Mouse (Mus musculus): ENCODE results near the gene Ccdc39. TPM values are rescaled to one million over a fixed set of nuclear protein-coding genes. Genes with fewer than 3 reads are reported as not detected.

Ccdc39 gene
- polyA plus RNA-seq, 1 experiment from 2014 or later, result 0.44 TPM

DNA sequence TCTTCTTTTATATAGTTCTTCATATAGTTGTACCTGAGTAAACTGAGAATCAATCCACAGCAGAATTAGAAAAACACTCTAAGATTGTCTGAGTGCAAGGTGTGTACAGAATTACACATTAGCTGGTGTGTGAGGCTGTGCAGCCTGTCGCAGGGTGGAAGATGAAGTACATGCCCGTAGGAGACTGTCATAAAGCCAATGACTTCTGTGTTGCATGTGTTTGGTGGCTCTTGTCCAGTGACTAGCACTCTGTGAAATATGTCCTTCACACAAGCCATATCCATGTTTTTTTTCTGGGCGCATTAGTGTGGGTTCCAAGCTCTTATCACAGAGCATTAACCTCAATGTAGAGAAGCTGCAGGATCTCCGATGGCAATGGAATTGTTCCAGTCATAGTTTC, 6.7 kb upstream of the Ccdc39 start:
- Histone ChIP-seq H3K27ac (no peak overlapping the region), H3K9me3 (replicated peaks) (no peaks in the 10 kb centered on the region), H3K9ac (no peak overlapping the region), H3K4me2 (no peak overlapping the region), H3K36me3 (no peaks in the 10 kb centered on the region), H3K4me3 (no peak overlapping the region), H3K27me3 (replicated peaks) (no peaks in the 10 kb centered on the region), H3K4me1 (no peaks in the 10 kb centered on the region)
- ATAC-seq, result no peak
- 68% methylated on average over 4 of the region's 4 CpGs for WGBS (ENCODE audit: insufficient replicate concordance)

DNA sequence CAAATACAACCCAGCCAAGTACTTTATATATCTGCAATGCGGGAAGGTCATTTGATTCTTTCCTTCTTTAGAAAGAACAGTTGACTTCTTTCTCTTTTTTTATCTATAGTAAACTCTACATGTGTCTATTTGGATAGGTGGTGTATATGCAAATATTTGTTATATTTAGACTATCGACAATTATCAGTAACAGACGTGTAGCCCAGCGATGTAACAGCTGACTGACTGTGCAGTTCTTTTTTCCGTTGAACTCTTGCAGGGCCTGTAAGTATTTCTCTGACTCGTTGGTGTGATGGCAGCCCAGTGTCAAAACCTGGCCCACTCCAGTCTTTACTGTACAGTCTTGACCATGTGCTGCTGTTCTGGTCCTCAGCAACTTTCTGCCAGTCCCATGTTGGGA, 2.5 kb upstream of the Ccdc39 start:
- H3K4me3 ChIP-seq, result no peak overlapping the region
- H3K9me3 ChIP-seq (replicated peaks), result no peaks in the 10 kb centered on the region
- no peak overlapping the region for H3K4me2 ChIP-seq
- 0 out of 2 replicates have a peak, but pooled peaks cover 7% of the 10 kb centered on the region for H3K4me1 ChIP-seq
- ATAC-seq, result no peak
- H3K9ac ChIP-seq, result no peak overlapping the region
- H3K36me3 ChIP-seq, result no peaks in the 10 kb centered on the region
- no peak overlapping the region for H3K27ac ChIP-seq
- 65% methylated on average over 6 of the region's 6 CpGs for WGBS (ENCODE audit: insufficient replicate concordance)
- no peaks in the 10 kb centered on the region for H3K27me3 ChIP-seq (replicated peaks)

DNA sequence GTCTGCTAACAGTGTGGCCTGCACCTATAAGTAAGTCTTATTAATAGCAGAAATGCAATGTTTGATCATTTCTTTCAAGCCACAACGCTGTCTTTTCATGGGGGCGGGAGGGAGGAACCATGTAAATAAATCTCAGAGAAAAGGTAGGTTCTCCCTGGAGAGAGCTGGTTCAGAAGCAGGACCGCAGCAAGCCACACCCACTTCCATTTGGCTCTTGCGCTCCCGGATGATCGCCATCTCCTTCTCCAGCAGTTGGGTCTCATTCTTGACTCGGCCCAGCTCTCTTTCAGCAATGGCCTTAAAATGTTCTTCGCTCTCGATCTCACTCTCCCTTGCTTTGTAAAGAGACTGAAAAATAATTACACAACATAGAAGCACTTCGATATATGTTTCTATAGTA, 5.2 kb downstream of the Ccdc39 start:
- H3K4me1 ChIP-seq, result 0 out of 2 replicates have a peak, but pooled peaks cover 1% of the 10 kb centered on the region
- H3K4me2 ChIP-seq, result peak overlapping the region; percentile 29
- peak overlapping the region; percentile 1; the same call in 1 of the 2 replicates for H3K4me3 ChIP-seq
- no peaks in the 10 kb centered on the region for H3K36me3 ChIP-seq
- no peaks in the 10 kb centered on the region for H3K9me3 ChIP-seq (replicated peaks)
- no peak overlapping the region for H3K9ac ChIP-seq
- 36% methylated on average over 10 of the region's 10 CpGs for WGBS (ENCODE audit: insufficient replicate concordance)
- no peaks in the 10 kb centered on the region for H3K27me3 ChIP-seq (replicated peaks)
- no peak for ATAC-seq
- no peak overlapping the region for H3K27ac ChIP-seq

DNA sequence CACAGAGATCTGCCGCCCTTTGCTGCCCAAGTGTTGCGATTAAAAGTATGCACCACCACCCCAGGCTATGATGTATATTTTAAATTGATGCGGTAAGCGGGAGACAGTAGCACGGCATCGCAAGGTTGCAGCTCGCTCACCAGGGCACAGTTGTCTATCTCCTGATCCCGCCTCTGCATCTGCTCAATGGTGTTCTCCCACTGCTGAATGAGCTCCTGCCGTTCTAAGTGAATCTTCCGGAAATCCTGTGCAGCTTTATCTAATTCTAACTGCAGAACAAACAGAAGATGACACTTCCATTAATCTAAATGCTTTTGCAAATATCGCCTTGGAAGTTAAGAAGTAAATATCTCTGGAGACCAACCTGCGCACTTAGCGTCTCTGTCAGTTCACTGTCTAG, 7.5 kb downstream of the Ccdc39 start:
- Histone ChIP-seq H3K4me1 (no peaks in the 10 kb centered on the region), H3K9me3 (replicated peaks) (no peaks in the 10 kb centered on the region), H3K4me2 (no peak overlapping the region), H3K27me3 (replicated peaks) (no peaks in the 10 kb centered on the region), H3K4me3 (no peak overlapping the region), H3K36me3 (no peaks in the 10 kb centered on the region), H3K9ac (no peak overlapping the region), H3K27ac (no peak overlapping the region)
- WGBS (ENCODE audit: insufficient replicate concordance), result 79% methylated on average over 13 of the region's 13 CpGs
- ATAC-seq, result no peak

DNA sequence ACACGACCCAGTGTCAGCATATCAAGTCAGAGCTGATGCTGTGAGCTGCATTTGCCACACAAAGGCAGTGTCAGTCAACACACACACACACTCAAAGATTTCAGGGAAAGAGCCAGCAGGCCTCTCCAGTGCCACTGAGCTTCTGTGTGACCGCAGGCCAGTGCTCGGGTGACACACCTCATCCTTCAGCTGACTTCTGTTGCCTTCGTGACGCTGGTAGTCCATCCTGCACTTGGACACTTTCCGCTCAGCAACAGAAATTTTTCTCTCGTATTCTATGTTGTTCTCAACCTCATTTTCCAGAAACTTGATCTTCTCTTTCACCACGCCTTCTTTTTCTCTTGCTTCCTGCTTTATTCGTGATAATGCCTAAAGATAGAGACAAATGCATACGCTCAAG, 11.8 kb downstream of the Ccdc39 start:
- WGBS (ENCODE audit: insufficient replicate concordance), result 72% methylated on average over 10 of the region's 10 CpGs
- H3K9ac ChIP-seq, result no peak overlapping the region
- no peaks in the 10 kb centered on the region for H3K9me3 ChIP-seq (replicated peaks)
- no peaks in the 10 kb centered on the region for H3K27me3 ChIP-seq (replicated peaks)
- H3K4me3 ChIP-seq, result no peak overlapping the region
- H3K36me3 ChIP-seq, result no peaks in the 10 kb centered on the region
- no peak overlapping the region for H3K27ac ChIP-seq
- no peaks in the 10 kb centered on the region for H3K4me1 ChIP-seq
- H3K4me2 ChIP-seq, result no peak overlapping the region
- ATAC-seq, result no peak

DNA sequence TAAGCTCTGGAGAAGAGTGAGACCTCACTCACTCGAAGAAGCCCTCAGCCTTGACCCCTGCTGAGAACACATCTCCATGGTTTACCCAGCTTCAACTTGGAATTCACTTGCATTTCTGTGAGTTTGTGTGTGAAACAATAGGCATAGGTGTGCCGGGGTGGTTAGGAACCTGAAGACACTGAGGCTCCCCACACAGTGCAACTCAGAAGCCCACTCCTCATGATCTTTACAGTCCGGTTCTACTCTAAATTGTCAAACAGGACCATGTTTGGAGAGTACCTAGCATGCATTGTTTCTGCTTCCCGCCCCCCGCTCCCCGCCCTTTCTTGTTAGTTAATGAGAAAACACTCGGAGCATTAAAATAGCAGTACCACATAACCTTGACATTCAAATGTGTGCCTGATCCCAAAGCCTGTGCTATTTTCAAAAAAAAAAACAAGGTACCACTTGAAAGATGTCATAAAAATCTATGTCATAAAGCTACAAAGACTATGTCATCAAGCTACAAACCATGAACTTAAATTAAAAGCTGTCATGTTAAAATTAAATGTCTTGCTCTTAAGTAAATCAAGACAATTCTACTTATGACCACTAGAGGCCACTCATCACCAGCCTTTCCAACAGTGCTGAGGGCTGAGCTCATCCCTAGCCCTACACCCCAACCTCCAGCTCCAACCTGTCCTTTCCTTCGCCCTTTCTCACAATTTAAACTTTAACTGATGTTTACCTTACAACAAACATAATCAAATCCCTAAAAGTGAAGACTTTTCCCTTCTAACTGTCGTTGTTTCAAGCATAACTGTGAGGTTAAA, 19.8 kb downstream of the Ccdc39 start:
- no peak overlapping the region for H3K4me3 ChIP-seq
- no peaks in the 10 kb centered on the region for H3K4me1 ChIP-seq
- 41% methylated on average over 9 of the region's 9 CpGs for WGBS (ENCODE audit: insufficient replicate concordance)
- H3K36me3 ChIP-seq, result no peaks in the 10 kb centered on the region
- no peaks in the 10 kb centered on the region for H3K9me3 ChIP-seq (replicated peaks)
- no peaks in the 10 kb centered on the region for H3K27me3 ChIP-seq (replicated peaks)
- no peak overlapping the region for H3K27ac ChIP-seq
- no peak overlapping the region for H3K9ac ChIP-seq
- H3K4me2 ChIP-seq, result no peak overlapping the region
- no peak for ATAC-seq

DNA sequence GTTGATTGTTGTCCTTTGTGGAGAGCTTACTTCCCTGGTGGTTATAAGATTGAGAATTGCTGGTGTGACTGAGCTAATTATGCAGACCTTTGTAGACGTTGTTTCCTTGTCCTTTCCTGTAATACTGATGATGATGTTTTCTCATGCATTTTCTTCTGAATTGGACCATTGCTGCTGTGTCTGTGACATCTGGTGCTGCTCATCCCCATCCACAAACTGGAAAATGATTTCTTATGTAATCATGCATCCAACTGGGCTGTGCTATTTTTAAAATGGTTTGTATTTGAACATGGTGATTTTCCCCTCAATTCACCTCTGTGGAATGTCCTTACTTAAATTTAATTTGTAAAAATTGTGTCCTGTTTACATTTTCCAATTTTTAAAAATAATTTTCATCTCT, 37.0 kb downstream of the Ccdc39 start:
- Histone ChIP-seq H3K27ac (no peak overlapping the region), H3K4me2 (no peak overlapping the region), H3K4me1 (peaks cover 2% of the 10 kb centered on the region; the same call in 1 of the 2 replicates), H3K36me3 (peaks cover 73% of the 10 kb centered on the region), H3K9me3 (replicated peaks) (no peaks in the 10 kb centered on the region), H3K4me3 (no peak overlapping the region), H3K27me3 (replicated peaks) (no peaks in the 10 kb centered on the region), H3K9ac (no peak overlapping the region)
- ATAC-seq, result no peak
- 76% methylated on average over 1 of the region's 1 CpGs for WGBS (ENCODE audit: insufficient replicate concordance)

DNA sequence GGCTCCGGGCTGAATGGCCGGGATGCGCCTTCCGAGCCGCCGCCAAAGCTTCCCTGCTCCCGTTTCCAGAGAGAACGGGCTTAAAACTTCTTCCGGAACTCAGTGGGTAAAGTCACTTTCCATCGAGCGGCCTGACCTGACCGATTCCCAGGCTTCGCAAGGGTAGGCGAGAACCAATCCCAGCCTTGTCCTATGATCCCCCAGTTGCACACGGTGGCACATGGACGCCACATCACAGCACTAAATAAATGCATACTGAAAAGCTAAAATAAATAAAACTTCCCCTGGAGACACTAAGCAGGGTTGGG, 43.6 kb downstream of the Ccdc39 start:
- WGBS (ENCODE audit: insufficient replicate concordance), result 0% methylated on average over 16 of the region's 16 CpGs
- Histone ChIP-seq H3K9ac (peak overlapping the region; percentile 97), H3K4me2 (peak overlapping the region; percentile 86), H3K27ac (peak overlapping the region; percentile 100), H3K4me1 (peaks cover 24% of the 10 kb centered on the region), H3K4me3 (peak overlapping the region; percentile 94), H3K36me3 (peaks cover 25% of the 10 kb centered on the region), H3K27me3 (replicated peaks) (no peaks in the 10 kb centered on the region), H3K9me3 (replicated peaks) (no peaks in the 10 kb centered on the region)
- no peak for ATAC-seq

DNA sequence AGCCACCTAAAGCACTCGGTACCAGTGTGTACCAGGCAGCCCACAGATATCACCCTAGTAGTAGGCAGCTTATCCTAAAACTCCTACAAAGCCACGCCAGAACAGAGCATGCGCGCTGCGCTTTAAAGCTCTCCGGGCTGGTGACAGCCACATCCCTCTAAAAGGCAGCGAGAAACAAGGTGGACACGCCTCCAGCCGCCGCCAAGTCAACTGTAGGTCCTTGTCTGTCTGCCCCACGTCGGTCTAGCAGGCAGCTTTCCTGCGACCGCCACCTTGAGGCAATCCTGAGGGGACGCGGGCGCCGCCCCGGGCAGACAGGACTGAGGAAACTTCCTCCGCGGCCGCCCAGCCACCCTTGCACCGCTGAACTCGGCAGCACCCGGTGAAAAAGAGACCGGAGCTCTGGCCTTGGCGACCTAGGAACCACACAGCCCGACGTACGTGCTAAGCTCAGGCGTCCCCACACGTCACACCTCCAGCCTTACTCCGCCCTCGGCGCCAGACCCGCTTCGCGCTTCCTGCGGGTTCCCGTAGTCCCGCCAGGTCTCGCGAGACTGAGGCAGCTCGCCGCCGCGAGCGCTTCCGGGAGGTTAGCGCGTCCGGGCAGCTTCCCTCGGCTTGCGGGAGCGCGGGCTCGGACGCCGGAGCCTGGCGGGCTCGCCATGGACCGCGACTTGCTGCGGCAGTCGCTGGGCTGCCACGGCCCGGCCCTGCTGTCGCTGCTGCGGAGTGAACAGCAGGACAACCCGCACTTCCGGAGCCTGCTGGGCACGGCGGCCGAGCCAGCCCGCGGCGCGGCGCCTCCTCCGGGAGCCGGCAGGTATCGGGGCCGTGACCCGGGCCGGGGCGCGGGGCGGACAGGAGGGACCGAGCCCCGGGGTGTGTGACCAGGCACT, 44.2 kb downstream of the Ccdc39 start, which contains the start of gene Ttc14:
TSS of gene Ttc14 (plus strand) at position 216 of the 896 bp plus-strand sequence.
- H3K27ac ChIP-seq, result peak within 1 kb of the TSS; percentile 100
- ATAC-seq, result peak; percentile 96
- no peaks in the 10 kb centered on the region for H3K27me3 ChIP-seq (replicated peaks)
- H3K4me3 ChIP-seq, result peak within 1 kb of the TSS; percentile 94
- 0% methylated on average over 90 of the region's 90 CpGs for WGBS (ENCODE audit: insufficient replicate concordance)
- peaks cover 24% of the 10 kb centered on the region for H3K4me1 ChIP-seq
- H3K9me3 ChIP-seq (replicated peaks), result no peaks in the 10 kb centered on the region
- H3K4me2 ChIP-seq, result peak within 1 kb of the TSS; percentile 86
- H3K36me3 ChIP-seq, result peaks cover 20% of the 10 kb centered on the region
- peak within 1 kb of the TSS; percentile 97 for H3K9ac ChIP-seq

DNA sequence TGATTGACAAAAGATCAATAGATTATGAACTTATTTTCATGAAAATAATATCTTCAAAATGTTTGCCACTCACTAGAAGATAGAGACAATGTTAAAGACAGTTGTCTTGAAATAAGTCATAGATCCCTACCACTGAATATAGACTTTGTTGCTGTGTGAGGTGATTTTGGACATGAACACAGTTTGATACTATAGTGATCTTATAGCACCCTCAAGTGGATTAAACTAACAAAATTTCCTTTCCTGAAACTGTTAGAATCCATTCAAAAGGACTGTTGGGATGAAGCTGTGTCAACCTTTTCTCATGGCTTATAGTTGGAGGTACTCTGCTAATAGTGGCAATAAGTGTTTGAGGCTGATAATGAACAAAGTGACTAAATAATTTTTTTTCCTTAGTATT, 53.1 kb downstream of the Ccdc39 start:
- Histone ChIP-seq H3K9me3 (replicated peaks) (no peaks in the 10 kb centered on the region), H3K27ac (no peak overlapping the region), H3K36me3 (no peaks in the 10 kb centered on the region), H3K4me1 (no peaks in the 10 kb centered on the region), H3K9ac (no peak overlapping the region), H3K4me2 (no peak overlapping the region), H3K4me3 (no peak overlapping the region), H3K27me3 (replicated peaks) (no peaks in the 10 kb centered on the region)
- no peak for ATAC-seq
